Mouse (Mus musculus) liver, embryonic 11.5 days (tissue): Measurements from ENCODE around the gene Araf. TPM values are rescaled to one million over a fixed set of nuclear protein-coding genes. Genes with fewer than 3 reads are reported as not detected.

Experiments
- microRNA-seq: library from miRNA; unstranded; fragments of <30 nt; microRNA quantifications from one replicate; pipeline ENCODE4, GENCODE M21; 2017; ENCODE audit warnings: borderline number of aligned reads
- polyA plus RNA-seq: library from polyadenylated mRNA; unstranded; fragments of >200 nt; fragmentation: Nextera tagmentation; extraction: Ambion mirVana; gene quantifications from 2 replicates; pipeline ENCODE4 v1.2.1, GENCODE M21; 2014

The Araf gene
- polyA plus RNA-seq, 1 experiment from 2014 or later: 83.7 TPM

Small RNAs within 50 kb of the gene (microRNA-seq; reads per million reads assigned to microRNA genes)
- gene Gm24824: not detected
- not detected for gene Mir5617

Other genes with a start within 250 kb of the Araf start
- 25.9 and 32.5 TPM in 2 replicates for gene Rgn, start 248.0 kb upstream of the Araf start, polyA plus RNA-seq
- gene Rbm10, start 180.3 kb upstream of the Araf start, polyA plus RNA-seq: 65.5 and 67.3 TPM in 2 replicates
- 188 and 209 TPM in 2 replicates for gene Ndufb11, start 180.2 kb upstream of the Araf start, polyA plus RNA-seq
- gene Uba1, start 139.5 kb upstream of the Araf start, polyA plus RNA-seq: 189 and 203 TPM in 2 replicates
- gene Cdk16, start 109.9 kb upstream of the Araf start, polyA plus RNA-seq: 62.1 and 68.3 TPM in 2 replicates
- gene Usp11, start 93.9 kb upstream of the Araf start, polyA plus RNA-seq: 33.0 and 36.3 TPM in 2 replicates
- 8.8 and 10.6 TPM in 2 replicates for gene Timp1, start 72.4 kb downstream of the Araf start, polyA plus RNA-seq
- 0.48 and 0.60 TPM in 2 replicates for gene Syn1, start 123.2 kb downstream of the Araf start, polyA plus RNA-seq
- 11.5 and 12.0 TPM in 2 replicates for gene Cfp, start 133.7 kb downstream of the Araf start, polyA plus RNA-seq
- 3.4 and 4.1 TPM in 2 replicates for gene Elk1, start 152.8 kb downstream of the Araf start, polyA plus RNA-seq
- 62.7 and 66.7 TPM in 2 replicates for gene Uxt, start 164.2 kb downstream of the Araf start, polyA plus RNA-seq